Mouse (Mus musculus): ENCODE data around the gene Itpkb. TPM values are rescaled to one million over a fixed set of nuclear protein-coding genes. Genes with fewer than 3 reads are reported as not detected.
A peak's percentile ranks its signal among the peaks of the same experiment; 100 is the strongest.

Gene Itpkb
- polyA plus RNA-seq (2016; fragmentation: Nextera tagmentation; extraction: Ambion mirVana): 2.2 and 2.8 TPM in 2 replicates

DNA sequence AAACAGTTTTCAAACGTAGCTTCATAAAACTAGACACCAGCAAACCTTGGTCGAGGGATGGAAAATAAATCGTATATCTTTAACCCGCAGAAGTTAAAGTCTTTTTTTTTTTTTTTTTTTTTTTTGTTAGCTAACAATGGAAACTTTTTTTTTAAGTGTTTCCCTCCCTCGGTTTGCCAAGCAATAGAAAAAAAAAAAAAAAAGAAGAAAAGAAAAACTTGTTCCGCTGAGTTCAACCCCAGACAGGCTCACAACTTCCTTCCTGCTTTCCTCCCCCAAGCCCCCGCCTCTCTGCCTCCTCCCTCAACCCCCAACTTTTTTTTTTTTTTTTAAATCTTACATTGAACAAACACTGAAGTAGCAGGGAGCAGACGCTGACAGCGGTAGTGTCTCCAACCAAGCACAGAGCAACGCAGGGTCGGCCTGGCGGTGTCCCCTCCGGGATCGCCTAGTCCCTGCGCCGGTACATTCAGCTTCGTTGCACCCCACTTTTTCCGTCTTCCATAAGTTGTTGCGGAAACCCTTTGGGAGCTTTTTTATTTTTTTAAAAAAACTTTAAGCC is at the start of gene Itpkb:
Itpkb (plus strand) TSS at position 341 of the 562 bp plus-strand sequence.
- peak within 1 kb of the TSS; percentile 86 for H3K27ac ChIP-seq (replicated peaks)
- no peaks in the 10 kb centered on the region for H3K36me3 ChIP-seq
- H3K4me1 ChIP-seq: peaks cover 49% of the 10 kb centered on the region
- WGBS: 2% methylated on average over 19 of the region's 19 CpGs
- H3K9me3 ChIP-seq (replicated peaks): no peaks in the 10 kb centered on the region
- H3K27me3 ChIP-seq (ENCODE audit: low read depth, poor library complexity, severe bottlenecking): peaks cover 58% of the 10 kb centered on the region
- H3K4me3 ChIP-seq: peak within 1 kb of the TSS; percentile 73
- DNase-seq (ENCODE audit: low spot score): peak; percentile 62

DNA sequence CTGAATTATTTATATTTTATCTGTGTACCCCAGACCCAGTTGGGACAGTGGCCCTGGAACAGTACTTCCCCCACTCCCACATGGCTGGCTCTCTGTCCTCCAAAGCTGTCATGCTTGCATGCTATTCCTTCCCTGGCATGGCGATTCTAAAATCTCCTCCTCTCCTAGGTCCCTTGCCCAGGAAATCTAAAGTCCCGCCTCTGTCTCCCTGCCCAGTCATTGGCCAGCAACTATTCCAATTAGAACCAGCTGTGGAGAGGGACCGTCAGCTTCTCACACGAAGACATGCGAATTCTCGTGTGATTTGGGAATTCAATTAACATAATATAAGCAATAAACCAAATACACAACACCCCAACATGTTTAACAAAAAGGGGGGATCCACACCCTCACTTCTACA is 47.7 kb upstream of the Itpkb start:
- H3K9me3 ChIP-seq (replicated peaks): no peaks in the 10 kb centered on the region
- no peak overlapping the region for H3K27ac ChIP-seq (replicated peaks)
- 59% methylated on average over 6 of the region's 6 CpGs for WGBS
- DNase-seq (ENCODE audit: low spot score): no peak
- H3K4me3 ChIP-seq: no peak overlapping the region
- no peaks in the 10 kb centered on the region for H3K36me3 ChIP-seq
- peaks cover 5% of the 10 kb centered on the region for H3K27me3 ChIP-seq (ENCODE audit: low read depth, poor library complexity, severe bottlenecking)
- H3K4me1 ChIP-seq: peaks cover 26% of the 10 kb centered on the region

DNA sequence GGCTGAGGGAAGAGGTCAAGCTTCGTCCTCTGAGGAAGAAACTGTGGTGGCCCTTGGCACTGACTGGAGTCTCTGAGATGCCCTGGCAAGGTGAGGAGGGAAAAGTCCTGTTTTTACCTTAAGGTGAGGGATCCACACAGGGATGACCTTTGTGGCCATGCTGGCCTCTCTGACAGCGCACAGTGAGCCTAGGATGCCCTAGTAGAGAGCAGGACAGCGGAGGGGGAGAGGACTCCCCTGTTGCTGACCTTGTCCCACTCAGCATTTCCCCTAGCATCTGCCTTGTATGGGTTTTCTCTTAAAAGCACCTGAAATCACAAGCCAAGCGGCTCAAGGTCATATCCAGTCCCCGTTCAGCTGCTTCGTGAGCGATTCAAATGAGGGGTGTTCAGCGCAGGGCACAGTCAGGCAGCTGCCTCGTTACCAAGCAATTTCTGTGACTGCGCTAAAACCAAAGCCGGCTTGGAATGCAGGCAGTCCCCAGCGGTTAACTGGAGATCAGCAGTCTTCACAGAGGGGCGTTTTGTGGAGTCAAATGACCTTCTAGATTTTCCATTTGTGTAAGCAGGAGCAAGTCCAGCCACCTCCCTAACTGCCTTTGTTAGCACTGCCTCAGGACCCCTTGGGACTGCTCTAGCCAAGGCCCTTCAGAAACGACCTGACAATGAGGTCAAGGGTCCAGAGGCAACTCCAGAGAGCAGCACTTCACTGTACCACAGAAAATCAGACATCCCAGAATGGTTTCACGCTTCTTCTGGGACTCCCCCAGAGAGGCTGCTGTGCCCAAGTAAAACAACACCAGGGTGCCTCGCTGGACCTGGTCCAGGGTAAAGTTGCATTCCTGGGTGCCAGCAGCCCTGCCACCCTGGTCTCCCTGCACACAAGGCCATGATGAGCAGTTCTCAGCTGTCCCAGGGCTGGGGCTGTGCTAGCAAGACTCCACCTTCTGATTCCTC is 46.2 kb upstream of the Itpkb start:
- Histone ChIP-seq H3K27me3 (ENCODE audit: low read depth, poor library complexity, severe bottlenecking) (peaks cover 5% of the 10 kb centered on the region), H3K27ac (replicated peaks) (peak overlapping the region; percentile 58), H3K4me3 (peak overlapping the region; percentile 19; the same call in 1 of the 2 replicates), H3K4me1 (peaks cover 26% of the 10 kb centered on the region), H3K9me3 (replicated peaks) (no peaks in the 10 kb centered on the region), H3K36me3 (no peaks in the 10 kb centered on the region)
- peak; percentile 59 for DNase-seq (ENCODE audit: low spot score)
- WGBS: 20% methylated on average over 16 of the region's 16 CpGs

DNA sequence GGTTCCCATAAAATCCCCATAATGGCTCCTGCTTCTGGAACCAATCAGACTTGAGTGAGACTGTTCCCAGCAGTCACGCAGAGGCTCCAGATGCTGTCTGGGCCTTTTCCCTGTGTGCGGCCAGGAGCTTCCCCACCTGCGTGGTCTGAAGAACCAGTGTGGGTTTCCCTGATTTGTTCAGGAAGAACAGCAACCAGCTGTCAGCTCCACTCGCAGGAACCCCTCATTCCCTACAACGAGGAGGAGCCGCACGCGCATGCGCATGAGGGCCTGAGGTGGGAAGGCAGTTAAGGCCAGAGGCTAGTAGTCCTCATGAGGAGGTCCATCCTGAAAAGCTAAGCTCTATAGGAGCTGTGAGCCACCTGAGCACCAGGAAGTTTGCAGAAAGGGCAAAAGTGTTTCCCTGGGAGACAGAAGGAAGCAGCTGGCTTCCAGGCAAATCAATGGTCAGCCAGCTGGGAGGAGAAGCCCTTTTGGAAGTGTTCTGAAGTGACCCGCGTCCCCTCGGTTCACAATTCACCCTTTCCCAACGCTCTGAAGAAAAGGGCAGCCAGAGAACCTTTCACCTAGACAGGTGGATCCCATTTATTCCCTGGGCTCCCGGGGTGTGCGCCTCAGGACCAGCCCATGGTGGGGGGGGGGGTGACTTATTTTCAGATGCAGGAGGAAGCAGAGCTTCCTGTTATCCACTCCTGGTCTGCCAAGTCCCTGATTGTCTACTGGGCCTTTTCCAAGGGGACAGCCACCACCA is 44.0 kb upstream of the Itpkb start:
- H3K36me3 ChIP-seq: no peaks in the 10 kb centered on the region
- H3K27ac ChIP-seq (replicated peaks): no peak overlapping the region; the same call in 1 of the 2 replicates
- peaks cover 26% of the 10 kb centered on the region for H3K4me1 ChIP-seq
- H3K9me3 ChIP-seq (replicated peaks): no peaks in the 10 kb centered on the region
- DNase-seq (ENCODE audit: low spot score): peak; percentile 17
- peaks cover 5% of the 10 kb centered on the region for H3K27me3 ChIP-seq (ENCODE audit: low read depth, poor library complexity, severe bottlenecking)
- 73% methylated on average over 15 of the region's 15 CpGs for WGBS
- H3K4me3 ChIP-seq: no peak overlapping the region

DNA sequence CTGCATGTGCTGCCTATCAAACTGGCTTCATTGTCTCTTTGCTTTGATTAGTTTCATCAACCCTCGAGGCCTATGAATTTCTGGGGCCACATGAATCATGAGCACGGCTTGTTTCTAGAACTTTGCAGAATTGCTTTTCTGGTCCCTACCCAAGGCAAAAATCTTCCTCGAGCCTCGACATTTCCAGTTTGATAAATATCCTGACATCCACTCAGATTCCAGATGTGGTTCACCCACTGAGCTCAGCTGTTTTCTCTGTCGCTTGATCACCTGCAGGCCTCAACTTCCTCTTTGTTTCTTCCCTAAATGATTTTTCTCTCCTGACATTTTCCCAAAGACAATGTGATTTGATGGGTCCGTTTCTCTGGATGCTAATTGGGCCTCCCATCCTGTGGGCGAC is 42.1 kb upstream of the Itpkb start:
- no peak for DNase-seq (ENCODE audit: low spot score)
- no peaks in the 10 kb centered on the region for H3K36me3 ChIP-seq
- WGBS: 88% methylated on average over 7 of the region's 7 CpGs
- H3K9me3 ChIP-seq (replicated peaks): no peaks in the 10 kb centered on the region
- H3K27ac ChIP-seq (replicated peaks): no peak overlapping the region
- H3K27me3 ChIP-seq (ENCODE audit: low read depth, poor library complexity, severe bottlenecking): peaks cover 5% of the 10 kb centered on the region
- no peak overlapping the region for H3K4me3 ChIP-seq
- peaks cover 23% of the 10 kb centered on the region for H3K4me1 ChIP-seq

DNA sequence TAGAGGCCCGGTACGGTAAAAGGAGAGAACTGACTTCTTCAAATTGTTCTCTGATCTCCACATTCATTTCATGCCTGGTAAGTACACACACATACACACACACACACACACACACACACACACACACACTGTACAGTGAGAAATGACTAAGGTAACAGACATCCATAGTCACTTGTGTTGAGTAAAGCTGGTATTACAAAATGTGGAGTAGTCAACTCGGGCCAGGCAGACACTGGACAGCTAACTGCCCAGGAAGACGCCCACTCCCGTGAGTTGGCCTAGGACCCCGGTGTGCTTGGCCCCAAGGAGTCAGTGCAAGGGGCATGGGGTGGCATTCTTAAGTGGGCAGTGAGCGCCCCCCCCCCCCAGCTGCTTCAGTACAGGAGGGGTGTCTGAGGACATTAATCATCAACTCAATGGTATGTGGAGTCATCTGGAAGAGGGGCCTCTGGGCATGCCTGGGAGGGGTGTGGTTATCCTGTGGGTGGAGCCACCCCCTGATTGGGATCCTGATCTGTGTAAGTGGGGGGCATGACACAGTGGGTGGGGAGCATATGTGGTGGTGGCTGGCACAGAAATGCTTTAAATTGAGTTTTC is 41.3 kb upstream of the Itpkb start:
- Histone ChIP-seq H3K4me3 (no peak overlapping the region), H3K27ac (replicated peaks) (no peak overlapping the region), H3K9me3 (replicated peaks) (no peaks in the 10 kb centered on the region), H3K27me3 (ENCODE audit: low read depth, poor library complexity, severe bottlenecking) (peaks cover 5% of the 10 kb centered on the region; the same call in 1 of the 2 replicates), H3K4me1 (peaks cover 18% of the 10 kb centered on the region), H3K36me3 (no peaks in the 10 kb centered on the region)
- 88% methylated on average over 7 of the region's 7 CpGs for WGBS
- DNase-seq (ENCODE audit: low spot score): no peak

DNA sequence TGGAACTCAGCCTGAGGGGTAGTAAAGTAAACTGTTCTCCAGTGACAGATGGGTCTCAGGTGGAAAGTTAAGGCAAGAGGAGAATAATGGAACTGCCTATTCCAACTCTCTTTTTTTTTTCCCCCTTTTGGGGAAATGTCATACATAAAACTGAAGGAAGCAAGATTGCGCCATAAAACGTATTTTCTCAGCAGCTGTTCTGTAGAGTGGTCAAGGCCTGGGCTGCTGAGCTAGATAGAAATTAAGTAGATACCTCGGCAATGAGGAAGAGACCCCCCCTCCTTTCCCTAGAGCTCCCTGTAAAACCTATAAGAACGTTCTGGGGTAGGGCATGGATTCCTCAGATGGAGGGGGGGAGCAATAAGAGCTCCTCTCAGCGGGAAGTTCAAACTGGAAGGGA is 40.5 kb upstream of the Itpkb start:
- Histone ChIP-seq H3K27ac (replicated peaks) (no peak overlapping the region), H3K36me3 (no peaks in the 10 kb centered on the region), H3K27me3 (ENCODE audit: low read depth, poor library complexity, severe bottlenecking) (peaks cover under 1% of the 10 kb centered on the region; the same call in 1 of the 2 replicates), H3K9me3 (replicated peaks) (no peaks in the 10 kb centered on the region), H3K4me1 (peaks cover 9% of the 10 kb centered on the region), H3K4me3 (no peak overlapping the region)
- DNase-seq (ENCODE audit: low spot score): no peak
- 87% methylated on average over 5 of the region's 5 CpGs for WGBS

DNA sequence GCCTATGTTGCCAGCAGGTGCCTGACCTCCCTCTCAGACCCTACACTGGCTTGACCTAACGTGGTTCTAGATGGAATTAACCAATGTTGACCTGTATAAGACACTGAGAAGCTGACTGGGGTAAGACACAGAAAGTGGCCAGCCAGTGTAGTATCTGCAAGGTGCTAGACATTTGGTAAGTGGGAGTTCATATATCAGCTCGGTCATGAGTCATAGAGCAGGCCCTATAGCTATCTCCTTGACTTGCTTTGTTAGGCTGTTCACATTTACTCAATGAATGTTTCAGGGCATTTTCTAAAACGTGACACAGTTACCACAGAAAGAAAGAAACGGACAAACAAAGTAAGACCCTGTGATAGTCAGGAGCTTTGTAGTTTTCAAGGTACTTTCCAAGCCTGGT is 39.9 kb upstream of the Itpkb start:
- Histone ChIP-seq H3K9me3 (replicated peaks) (no peaks in the 10 kb centered on the region), H3K4me3 (no peak overlapping the region), H3K27me3 (ENCODE audit: low read depth, poor library complexity, severe bottlenecking) (no peaks in the 10 kb centered on the region), H3K27ac (replicated peaks) (no peak overlapping the region), H3K36me3 (no peaks in the 10 kb centered on the region), H3K4me1 (peaks cover 9% of the 10 kb centered on the region)
- DNase-seq (ENCODE audit: low spot score): no peak
- WGBS: 88% methylated on average over 4 of the region's 4 CpGs

DNA sequence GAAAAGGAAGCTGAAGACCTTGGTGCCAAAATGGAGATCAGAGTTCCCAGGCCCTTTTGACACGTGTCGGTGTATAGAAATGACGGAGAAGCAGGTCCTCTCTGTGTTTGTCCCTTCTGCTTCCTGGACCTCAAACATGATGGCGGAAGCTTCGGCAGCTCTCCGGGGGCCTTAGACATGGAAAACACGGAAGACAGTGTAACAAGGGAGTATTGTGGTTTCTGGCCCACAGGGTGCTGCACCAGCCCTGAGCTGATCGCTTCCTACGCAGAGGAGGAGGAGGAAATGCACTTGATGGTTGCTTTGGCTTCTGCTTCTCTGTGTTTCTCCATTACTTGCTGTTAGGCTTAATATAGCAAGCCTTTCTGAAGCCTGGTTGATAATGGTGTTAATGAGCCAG is 34.2 kb upstream of the Itpkb start:
- 91% methylated on average over 9 of the region's 9 CpGs for WGBS
- Histone ChIP-seq H3K4me1 (peaks cover 11% of the 10 kb centered on the region), H3K27ac (replicated peaks) (no peak overlapping the region), H3K27me3 (ENCODE audit: low read depth, poor library complexity, severe bottlenecking) (no peaks in the 10 kb centered on the region), H3K36me3 (no peaks in the 10 kb centered on the region), H3K9me3 (replicated peaks) (no peaks in the 10 kb centered on the region), H3K4me3 (no peak overlapping the region)
- no peak for DNase-seq (ENCODE audit: low spot score)

DNA sequence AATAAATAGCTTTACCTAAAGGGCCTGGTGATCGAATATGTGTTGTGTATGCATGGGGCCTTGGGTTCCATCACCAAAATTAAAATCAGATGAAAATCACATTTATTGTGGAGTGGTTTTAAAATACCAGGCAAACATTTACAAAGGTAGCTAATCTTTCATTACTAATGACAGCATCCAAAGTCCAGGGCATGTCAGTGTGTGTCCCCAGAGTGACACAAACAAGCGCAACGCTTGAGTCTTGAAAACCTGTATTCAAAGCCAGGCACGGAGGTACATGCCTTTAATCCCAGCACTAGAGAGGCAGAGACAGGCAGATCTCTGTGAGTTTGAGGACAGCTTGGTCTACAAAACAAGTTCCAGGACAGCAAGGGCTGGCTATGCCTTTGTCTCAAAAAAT is 30.6 kb upstream of the Itpkb start:
- no peak overlapping the region for H3K27ac ChIP-seq (replicated peaks)

DNA sequence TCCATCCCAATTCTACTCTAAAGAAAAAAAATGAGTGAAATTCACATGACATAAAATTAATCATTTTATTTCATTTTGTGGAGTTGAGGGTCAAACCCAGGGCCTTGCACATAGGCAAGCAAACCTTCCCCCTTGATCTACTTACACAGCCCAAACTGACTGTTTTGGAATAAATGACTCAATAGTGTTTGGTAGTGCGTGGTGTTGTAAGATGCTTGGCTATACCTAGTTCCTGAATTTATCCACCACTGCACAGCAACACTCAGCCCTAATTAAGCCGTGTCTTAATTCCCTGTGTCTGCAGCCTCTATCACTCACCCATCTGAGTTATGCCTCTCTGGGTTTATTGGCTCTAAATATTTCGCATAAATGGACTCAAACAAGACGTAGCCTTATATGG is 30.0 kb upstream of the Itpkb start:
- H3K27me3 ChIP-seq (ENCODE audit: low read depth, poor library complexity, severe bottlenecking): no peaks in the 10 kb centered on the region
- no peak overlapping the region for H3K27ac ChIP-seq (replicated peaks)
- H3K4me1 ChIP-seq: peaks cover 26% of the 10 kb centered on the region
- no peak overlapping the region for H3K4me3 ChIP-seq
- DNase-seq (ENCODE audit: low spot score): no peak
- H3K36me3 ChIP-seq: no peaks in the 10 kb centered on the region
- 87% methylated on average over 4 of the region's 4 CpGs for WGBS
- no peaks in the 10 kb centered on the region for H3K9me3 ChIP-seq (replicated peaks)

More for the DNA sequence above, 30.6 kb upstream of the Itpkb start:
- Histone ChIP-seq H3K4me1 (peaks cover 26% of the 10 kb centered on the region), H3K9me3 (replicated peaks) (no peaks in the 10 kb centered on the region), H3K36me3 (no peaks in the 10 kb centered on the region), H3K27me3 (ENCODE audit: low read depth, poor library complexity, severe bottlenecking) (no peaks in the 10 kb centered on the region), H3K4me3 (no peak overlapping the region)
- WGBS: 93% methylated on average over 4 of the region's 4 CpGs
- DNase-seq (ENCODE audit: low spot score): no peak

DNA sequence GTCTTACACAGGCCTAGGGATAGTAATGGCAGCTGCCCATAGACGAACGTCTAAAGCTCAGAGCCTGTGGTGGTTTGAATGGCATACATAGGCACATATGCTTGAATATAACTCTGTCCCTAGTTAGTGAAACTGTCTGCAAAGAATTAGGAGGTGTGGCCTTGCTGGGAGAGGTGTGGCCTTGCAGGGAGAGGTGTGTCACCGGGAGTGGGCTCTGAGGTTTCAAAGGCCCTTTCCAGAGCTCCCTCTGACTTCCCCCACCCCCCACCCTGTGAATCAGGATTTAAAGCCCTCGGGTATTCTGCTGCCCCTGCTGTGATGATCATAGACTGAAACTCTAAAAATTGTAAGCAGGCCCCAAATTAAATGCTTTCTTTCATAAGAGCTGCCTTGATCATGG is 29.3 kb upstream of the Itpkb start:
- Histone ChIP-seq H3K36me3 (no peaks in the 10 kb centered on the region), H3K9me3 (replicated peaks) (no peaks in the 10 kb centered on the region), H3K4me3 (no peak overlapping the region), H3K27ac (replicated peaks) (no peak overlapping the region), H3K27me3 (ENCODE audit: low read depth, poor library complexity, severe bottlenecking) (no peaks in the 10 kb centered on the region), H3K4me1 (peaks cover 26% of the 10 kb centered on the region)
- DNase-seq (ENCODE audit: low spot score): no peak
- 55% methylated on average over 4 of the region's 4 CpGs for WGBS

All from midbrain, embryonic 10.5 days (tissue).